Mouse (Mus musculus) intestine, postnatal 0 days (tissue): ENCODE data around the gene Wrap73. TPM values are rescaled to one million over a fixed set of nuclear protein-coding genes. Genes with fewer than 3 reads are reported as not detected.

Experiments used
- ATAC-seq: fragments of 200-750 bp; cut with Nextera tagmentation; 2 replicates; pipeline ENCODE4 v1.8.0; 2017; ENCODE audit warnings: mild to moderate bottlenecking, moderate TSS enrichment, moderate library complexity
- H3K27ac ChIP-seq: fragments of 300-500 bp; sonication (generic); 2 replicates; pipeline ENCODE4 v1.5.1; 2014; ENCODE audit warnings: mild to moderate bottlenecking, low read depth, low read length, moderate library complexity
- H3K27me3 ChIP-seq: fragments of 300-500 bp; sonication (generic); replicated peaks from 2 replicates; pipeline ENCODE4 v1.6.1; 2014; ENCODE audit warnings: low read length, mixed read lengths; ENCODE audit not compliant: control insufficient read depth, insufficient read depth
- H3K36me3 ChIP-seq: fragments of 300-500 bp; sonication (generic); 2 replicates; pipeline ENCODE4 v1.6.1; 2014; ENCODE audit warnings: mild to moderate bottlenecking, moderate library complexity; ENCODE audit not compliant: control insufficient read depth, insufficient read depth
- H3K4me1 ChIP-seq: fragments of 300-500 bp; sonication (generic); replicated peaks from 2 replicates; pipeline ENCODE4 v1.6.1; 2014; ENCODE audit warnings: antibody characterized with exemption, low read length, mixed read lengths; ENCODE audit not compliant: control insufficient read depth, insufficient read depth
- H3K4me2 ChIP-seq: fragments of 300-500 bp; sonication (generic); replicated peaks from 2 replicates; pipeline ENCODE4 v1.6.1; 2014; ENCODE audit warnings: low read depth, mild to moderate bottlenecking, moderate library complexity
- H3K4me3 ChIP-seq: fragments of 300-500 bp; sonication (generic); 2 replicates; pipeline ENCODE4 v1.5.1; 2014; ENCODE audit warnings: low read depth, low read length
- H3K9ac ChIP-seq: fragments of 300-500 bp; sonication (generic); 2 replicates; pipeline ENCODE4 v1.6.1; 2014; ENCODE audit warnings: mild to moderate bottlenecking, low read depth, low read length
- H3K9me3 ChIP-seq: fragments of 300-500 bp; sonication (generic); 2 replicates; pipeline ENCODE4 v1.6.1; 2016; ENCODE audit warnings: mixed run types; ENCODE audit not compliant: control insufficient read depth
- CTCF ChIP-seq: sonication (generic); IDR thresholded peaks from 2 replicates; pipeline ENCODE4 v1.5.1; 2016; ENCODE audit warnings: low read depth, mild to moderate bottlenecking, control low read depth, antibody characterized with exemption, moderate library complexity
- WGBS: fragments of 180-500 bp; shearing (Covaris S2); extraction: QIAGEN DNeasy Blood & Tissue Kit; methylation state at CpG from one replicate; pipeline ENCODE4 v1.1.7; 2014; 5-methylcytosine and 5-hydroxymethylcytosine counted together
- polyA plus RNA-seq: library from polyadenylated mRNA; unstranded; fragments of >200 nt; fragmentation: Nextera tagmentation; extraction: Ambion mirVana; gene quantifications from 2 replicates; pipeline ENCODE4 v1.2.1, GENCODE M21; 2015

Wrap73 gene
- polyA plus RNA-seq = 13.2 and 15.0 TPM in 2 replicates

GRCm38 (mm10) chr4:154142211-154143040, at the start of gene Wrap73:
TSS of gene Wrap73 (plus strand) at chr4:154142372.
- H3K27ac ChIP-seq = no peak within 1 kb of the TSS
- no peaks in the 10 kb centered on the region for H3K9me3 ChIP-seq
- ATAC-seq = peak; percentile 91
- H3K36me3 ChIP-seq = peaks cover 5% of the 10 kb centered on the region; the same call in 1 of the 2 replicates
- H3K4me2 ChIP-seq = peak within 1 kb of the TSS; percentile 89
- peaks cover 13% of the 10 kb centered on the region for H3K4me1 ChIP-seq
- TF ChIP-seq CTCF = no peak
- H3K4me3 ChIP-seq = peak within 1 kb of the TSS; percentile 89
- H3K27me3 ChIP-seq = peaks cover 47% of the 10 kb centered on the region
- WGBS = 1% methylated on average over 49 of the region's 49 CpGs
- H3K9ac ChIP-seq = peak within 1 kb of the TSS; percentile 66

GRCm38 (mm10) chr4:154093210-154093609, 49.0 kb upstream of the Wrap73 start:
- H3K4me3 ChIP-seq = no peak overlapping the region
- ATAC-seq = no peak
- H3K36me3 ChIP-seq = no peaks in the 10 kb centered on the region
- no peaks in the 10 kb centered on the region for H3K27me3 ChIP-seq
- TF ChIP-seq CTCF = peak; percentile 76
- H3K27ac ChIP-seq = no peak overlapping the region
- no peaks in the 10 kb centered on the region for H3K4me1 ChIP-seq
- H3K9me3 ChIP-seq = no peaks in the 10 kb centered on the region
- 18% methylated on average over 9 of the region's 9 CpGs for WGBS
- H3K9ac ChIP-seq = no peak overlapping the region
- no peak overlapping the region for H3K4me2 ChIP-seq

GRCm38 (mm10) chr4:154096111-154096510, 46.1 kb upstream of the Wrap73 start:
- H3K4me2 ChIP-seq = no peak overlapping the region
- no peak for TF ChIP-seq CTCF
- no peaks in the 10 kb centered on the region for H3K27me3 ChIP-seq
- H3K27ac ChIP-seq = no peak overlapping the region
- no peaks in the 10 kb centered on the region for H3K36me3 ChIP-seq
- no peak overlapping the region for H3K4me3 ChIP-seq
- H3K9me3 ChIP-seq = no peaks in the 10 kb centered on the region
- WGBS = 30% methylated on average over 6 of the region's 6 CpGs
- ATAC-seq = no peak
- H3K9ac ChIP-seq = no peak overlapping the region
- no peaks in the 10 kb centered on the region for H3K4me1 ChIP-seq

- no peaks in the 10 kb centered on the region for H3K4me1 ChIP-seq
- H3K4me3 ChIP-seq = no peak overlapping the region
- TF ChIP-seq CTCF = no peak
- no peak for ATAC-seq
- no peaks in the 10 kb centered on the region for H3K27me3 ChIP-seq
- H3K4me2 ChIP-seq = no peak overlapping the region
- H3K27ac ChIP-seq = no peak overlapping the region
- no peaks in the 10 kb centered on the region for H3K9me3 ChIP-seq
- no peaks in the 10 kb centered on the region for H3K36me3 ChIP-seq
- WGBS = 50% methylated on average over 7 of the region's 7 CpGs
- no peak overlapping the region for H3K9ac ChIP-seq
Observed at GRCm38 (mm10) chr4:154099361-154099760, 42.8 kb upstream of the Wrap73 start.

GRCm38 (mm10) chr4:154103386-154103785, 38.8 kb upstream of the Wrap73 start:
- H3K4me3 ChIP-seq = no peak overlapping the region
- 71% methylated on average over 8 of the region's 8 CpGs for WGBS
- no peaks in the 10 kb centered on the region for H3K9me3 ChIP-seq
- no peak for ATAC-seq
- no peak for TF ChIP-seq CTCF
- H3K9ac ChIP-seq = no peak overlapping the region
- no peaks in the 10 kb centered on the region for H3K36me3 ChIP-seq
- no peaks in the 10 kb centered on the region for H3K27me3 ChIP-seq
- no peak overlapping the region for H3K27ac ChIP-seq
- no peaks in the 10 kb centered on the region for H3K4me1 ChIP-seq
- no peak overlapping the region for H3K4me2 ChIP-seq

GRCm38 (mm10) chr4:154103912-154104311, 38.3 kb upstream of the Wrap73 start:
- H3K4me2 ChIP-seq = no peak overlapping the region
- no peak overlapping the region for H3K9ac ChIP-seq
- no peaks in the 10 kb centered on the region for H3K9me3 ChIP-seq
- H3K4me1 ChIP-seq = no peaks in the 10 kb centered on the region
- H3K27ac ChIP-seq = no peak overlapping the region
- no peak for ATAC-seq
- TF ChIP-seq CTCF = no peak
- no peaks in the 10 kb centered on the region for H3K36me3 ChIP-seq
- no peak overlapping the region for H3K4me3 ChIP-seq
- 88% methylated on average over 10 of the region's 10 CpGs for WGBS
- H3K27me3 ChIP-seq = no peaks in the 10 kb centered on the region
